Mouse (Mus musculus) testis, adult 2 months (tissue): Measurements from ENCODE around the gene Man1b1.

Experiments used
- CTCF ChIP-seq: fragments of 200-500 bp; IDR thresholded peaks from 2 replicates; pipeline ENCODE4 v1.5.1; 2012; ENCODE audit warnings: low read depth, mild to moderate bottlenecking, inconsistent platforms, low read length, moderate library complexity; ENCODE audit not compliant: control insufficient read depth, insufficient read depth, insufficient replicate concordance
- POLR2A ChIP-seq: fragments of 200-500 bp; IDR thresholded peaks from 2 replicates; pipeline ENCODE4 v1.6.1; 2012; ENCODE audit warnings: low read depth, mild to moderate bottlenecking, inconsistent platforms, low read length, moderate library complexity; ENCODE audit not compliant: control insufficient read depth

GRCm38 (mm10) chr2:25395721-25396596 is 63.8 kb downstream of the Man1b1 start, which contains the start of gene Entpd2:
- TF ChIP-seq CTCF (no peak), POLR2A (no peak)
